Mouse (Mus musculus) ES-E14 (cell line): ENCODE data around the gene Pigo.

ENCODE experiments used
- CHD2 ChIP-seq: IDR thresholded peaks from 2 replicates; pipeline ENCODE4 v1.6.1; 2014; ENCODE audit warnings: mild to moderate bottlenecking, low read depth, low read length, inconsistent platforms
- HCFC1 ChIP-seq: IDR thresholded peaks from 2 replicates; pipeline ENCODE4 v1.6.1; 2012; ENCODE audit warnings: low read length, inconsistent platforms, borderline replicate concordance; ENCODE audit not compliant: insufficient read depth
- MAFK ChIP-seq: IDR thresholded peaks from 2 replicates; pipeline ENCODE4 v1.6.1; 2014; ENCODE audit warnings: mild to moderate bottlenecking, low read depth, low read length, inconsistent platforms; ENCODE audit not compliant: insufficient read depth
- ZC3H11A ChIP-seq: IDR thresholded peaks from 2 replicates; pipeline ENCODE4 v1.6.1; 2012; ENCODE audit warnings: low read depth, mild to moderate bottlenecking, inconsistent platforms, low read length, borderline replicate concordance
- ZNF384 ChIP-seq: IDR thresholded peaks from 2 replicates; pipeline ENCODE4 v1.6.1; 2012; ENCODE audit warnings: low read depth, low read length, inconsistent platforms

GRCm38 (mm10) chr4:43030780-43031230 lies 5.2 kb upstream of the Pigo start:
- TF ChIP-seq MAFK, result no peak
- TF ChIP-seq ZC3H11A, result no peak
- no peak for TF ChIP-seq CHD2
- no peak for TF ChIP-seq HCFC1
- TF ChIP-seq ZNF384, result no peak
